Mouse (Mus musculus) ZHBTc4 (cell line): ENCODE measurements around the gene Syne1.

Source experiments
- DNase-seq: peaks from one replicate; pipeline ENCODE4 v3.0.0-alpha.2; 2011; ENCODE audit warnings: low read depth, low spot score

Syne1 gene

DNA sequence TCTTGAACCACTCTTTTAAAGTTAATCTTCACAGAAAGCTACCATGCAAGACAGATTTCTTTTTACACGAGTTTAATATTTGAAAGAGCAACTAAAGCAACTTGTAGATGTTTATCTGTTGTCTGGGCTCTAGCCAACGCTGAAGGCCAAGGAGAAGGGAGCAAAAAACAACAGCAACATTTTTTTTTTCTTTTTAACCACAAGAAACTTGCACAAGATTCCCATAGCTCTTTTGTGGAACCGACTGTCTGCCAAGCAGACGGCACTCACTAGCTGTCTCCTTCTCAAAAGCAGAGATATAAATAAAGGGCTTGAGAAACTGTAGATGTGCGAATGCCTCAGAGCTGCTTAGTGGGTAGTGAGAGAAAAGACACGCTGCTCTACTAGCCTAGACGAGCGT, 391.6 kb downstream of the Syne1 start:
- no peak for DNase-seq

DNA sequence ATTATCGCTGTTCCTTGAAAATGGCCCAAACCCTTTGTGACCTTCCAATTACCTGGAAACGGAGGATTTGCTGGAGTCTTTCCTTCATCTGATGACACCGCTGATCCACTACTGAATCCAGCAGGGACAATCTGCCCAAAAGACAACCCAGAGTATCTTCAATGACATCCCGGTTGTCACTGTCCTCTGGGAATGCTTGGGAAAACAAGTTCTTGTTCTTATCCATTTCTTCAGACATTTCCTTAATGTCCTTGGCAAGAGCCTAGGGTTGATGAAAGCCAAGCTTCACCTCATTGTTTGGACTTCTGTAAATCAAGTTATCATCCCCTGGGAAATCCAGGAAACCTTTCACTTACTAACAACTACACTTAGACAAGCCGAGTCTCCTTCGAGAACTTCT, 398.2 kb downstream of the Syne1 start:
- DNase-seq = no peak

GRCm38 (mm10) chr10:5141471-5141870, 409.8 kb downstream of the Syne1 start:
- DNase-seq = no peak

- no peak for DNase-seq
Measured at GRCm38 (mm10) chr10:5139932-5140264, 411.4 kb downstream of the Syne1 start.

DNA sequence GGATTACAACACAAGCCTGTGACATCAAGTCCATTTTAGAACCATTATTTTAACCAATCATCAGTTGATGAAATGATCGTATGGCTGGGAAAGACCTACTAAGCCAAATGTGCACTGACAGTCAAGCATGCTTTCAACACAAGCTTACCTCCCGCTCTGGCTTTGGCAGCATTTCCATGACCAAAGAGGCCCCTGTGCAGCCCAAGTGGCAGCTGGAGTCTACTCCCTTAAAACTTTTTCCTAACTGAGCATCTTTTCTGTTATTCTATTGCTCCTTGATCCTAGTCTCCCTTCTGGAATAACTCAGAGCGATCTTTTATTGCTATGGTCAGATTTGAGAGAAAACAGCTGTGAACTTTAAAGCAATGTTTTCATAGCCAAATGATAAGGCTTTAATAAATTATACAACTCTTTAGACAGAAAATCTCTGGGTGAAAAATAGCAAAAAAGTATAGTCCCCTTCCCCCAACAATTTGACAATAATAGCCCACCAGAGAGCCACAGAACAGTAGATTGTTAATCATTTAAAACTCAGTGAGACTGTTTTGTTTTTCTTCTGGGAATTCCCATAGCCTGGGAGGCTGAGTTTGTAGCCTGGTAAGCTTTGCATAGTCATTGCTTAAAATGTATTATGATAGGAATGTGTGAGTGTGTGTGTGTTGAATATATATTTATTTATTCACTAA, 411.9 kb downstream of the Syne1 start:
- no peak for DNase-seq

DNA sequence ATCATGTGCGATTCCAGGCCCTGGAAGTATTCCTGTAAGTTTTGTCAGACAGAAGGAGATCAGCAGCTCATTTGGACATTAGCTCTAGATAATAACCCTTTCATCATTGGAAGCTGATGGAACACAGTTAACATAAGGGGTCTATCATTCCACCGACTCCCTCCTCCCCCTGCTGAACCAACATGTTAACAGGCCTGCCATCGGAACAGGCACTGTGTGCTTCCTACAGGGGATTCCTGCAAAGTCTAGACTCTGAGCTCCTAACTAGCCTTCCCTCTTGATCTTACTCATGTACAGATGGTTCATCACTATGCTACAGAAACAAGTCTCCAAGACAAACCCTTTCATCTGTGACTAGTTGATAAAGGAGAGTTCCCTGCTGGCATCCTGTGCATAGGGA, 419.2 kb downstream of the Syne1 start:
- DNase-seq = no peak

DNA sequence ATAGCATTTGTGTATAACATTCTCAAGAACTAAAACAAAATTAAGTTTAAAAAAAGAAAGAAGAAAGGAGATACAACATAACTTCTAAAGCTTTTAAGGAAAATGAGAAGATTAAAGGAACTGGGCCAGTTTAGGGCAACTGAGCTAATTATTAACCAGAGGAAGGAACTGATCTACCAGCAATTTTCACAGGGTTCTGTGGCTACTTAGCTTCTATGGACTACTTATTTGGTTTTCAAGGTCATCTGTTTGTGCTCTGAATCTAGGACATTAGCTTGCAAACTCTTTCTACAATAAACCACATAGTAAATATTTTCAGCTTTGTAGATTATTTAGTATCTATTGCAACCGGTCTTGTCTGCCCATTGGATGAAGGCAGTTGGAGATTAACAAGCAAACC, 420.8 kb downstream of the Syne1 start:
- no peak for DNase-seq

GRCm38 (mm10) chr10:5124757-5125156, 426.5 kb downstream of the Syne1 start:
- no peak for DNase-seq

- no peak for DNase-seq
Measured at GRCm38 (mm10) chr10:5116720-5117119, 434.6 kb downstream of the Syne1 start.

DNA sequence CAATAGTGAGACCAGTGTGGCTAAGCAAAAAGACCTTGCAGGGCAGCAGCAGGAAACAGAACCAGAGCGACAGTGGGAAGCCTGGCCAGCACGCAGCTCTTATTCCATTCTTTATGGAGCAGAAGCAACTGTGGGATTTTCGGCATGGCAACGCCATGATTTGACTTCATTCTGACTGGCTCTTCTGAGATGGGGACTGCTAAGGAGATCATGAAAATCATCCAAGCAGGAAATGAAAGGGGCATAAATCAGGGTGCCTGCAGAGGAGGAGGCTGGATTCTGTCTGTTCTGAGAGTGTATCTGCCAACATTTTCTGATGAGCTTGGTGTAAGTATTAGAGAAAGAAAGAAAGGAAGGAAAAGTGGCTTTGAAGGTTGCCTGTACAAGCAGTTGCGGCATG, 435.1 kb downstream of the Syne1 start:
- no peak for DNase-seq

DNA sequence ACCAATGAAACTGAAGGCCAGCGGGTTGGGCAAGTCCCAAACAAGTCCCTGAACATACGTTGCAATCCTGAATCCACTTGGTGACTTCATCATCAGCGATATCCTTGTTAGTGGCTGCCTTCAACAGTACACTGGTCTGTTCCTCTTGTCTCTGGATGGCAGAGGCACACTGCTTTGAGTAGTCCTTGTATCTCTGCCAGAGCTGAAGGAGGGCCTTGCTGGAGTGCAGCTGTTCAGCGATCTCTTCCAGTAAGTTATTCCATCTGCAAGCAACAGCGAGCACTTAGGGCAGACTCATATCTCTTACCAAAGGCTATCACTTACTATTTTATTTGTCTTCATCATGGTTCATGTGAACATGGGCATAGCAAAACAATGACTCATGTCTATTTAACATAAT, 440.5 kb downstream of the Syne1 start:
- no peak for DNase-seq

DNA sequence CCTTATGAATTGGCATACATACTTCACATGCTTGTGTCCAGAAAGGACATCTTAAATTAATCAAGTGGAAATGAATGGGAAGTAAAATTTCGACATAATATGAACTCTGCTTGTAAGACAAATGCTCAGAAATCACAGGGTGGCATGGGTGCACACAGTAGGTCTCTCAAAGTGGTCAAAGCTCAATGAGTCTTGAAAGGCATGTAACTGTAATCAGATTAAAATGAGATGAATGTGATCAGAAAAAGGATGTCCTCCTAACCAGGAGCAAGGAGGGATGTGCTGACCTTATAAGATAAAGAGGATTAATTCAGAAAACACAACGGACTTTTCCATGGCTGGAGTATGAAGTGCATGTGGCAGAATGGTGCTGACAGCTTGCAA, 453.5 kb downstream of the Syne1 start:
- DNase-seq = no peak

GRCm38 (mm10) chr10:5096996-5097753, 454.1 kb downstream of the Syne1 start:
- no peak for DNase-seq

- DNase-seq = no peak
Measured at GRCm38 (mm10) chr10:5089133-5089532, 462.1 kb downstream of the Syne1 start.

DNA sequence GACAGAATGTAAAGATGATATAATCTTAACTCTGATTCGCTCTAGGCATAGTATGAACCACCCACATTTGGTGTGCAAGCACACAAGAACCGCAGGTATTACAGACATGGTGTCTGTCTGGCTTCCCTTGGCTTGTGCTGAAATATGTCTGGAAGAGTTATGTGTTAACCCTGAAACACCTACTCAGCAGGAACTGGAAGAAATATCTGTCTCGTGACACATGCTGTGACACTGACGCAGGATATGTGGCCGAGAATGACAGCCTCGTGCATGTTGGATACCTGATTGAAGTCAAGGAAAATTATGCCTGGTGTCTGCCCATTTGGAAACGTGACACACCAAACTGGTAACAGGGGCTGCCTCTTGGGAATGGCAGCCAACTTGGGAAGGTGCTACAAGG, 463.9 kb downstream of the Syne1 start:
- no peak for DNase-seq

DNA sequence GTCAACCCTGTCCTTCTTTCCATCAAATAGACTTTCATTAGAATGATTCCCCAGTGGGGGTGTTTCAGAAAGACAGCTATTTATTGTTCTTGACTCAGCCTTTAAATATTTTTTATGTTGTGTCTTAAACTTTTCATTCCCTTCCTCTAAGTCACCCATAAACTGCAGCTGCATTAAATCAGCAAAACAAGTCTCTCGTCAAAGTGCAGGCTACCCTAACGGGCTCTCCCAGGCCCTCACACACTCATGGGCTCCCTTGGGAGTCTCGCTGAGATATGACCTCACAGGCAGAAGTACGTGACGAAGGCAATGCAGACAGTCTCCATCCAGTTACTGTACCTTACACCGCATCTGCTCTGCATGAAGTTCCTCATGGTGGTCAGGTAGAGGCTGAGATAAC, 465.0 kb downstream of the Syne1 start:
- DNase-seq = no peak

DNA sequence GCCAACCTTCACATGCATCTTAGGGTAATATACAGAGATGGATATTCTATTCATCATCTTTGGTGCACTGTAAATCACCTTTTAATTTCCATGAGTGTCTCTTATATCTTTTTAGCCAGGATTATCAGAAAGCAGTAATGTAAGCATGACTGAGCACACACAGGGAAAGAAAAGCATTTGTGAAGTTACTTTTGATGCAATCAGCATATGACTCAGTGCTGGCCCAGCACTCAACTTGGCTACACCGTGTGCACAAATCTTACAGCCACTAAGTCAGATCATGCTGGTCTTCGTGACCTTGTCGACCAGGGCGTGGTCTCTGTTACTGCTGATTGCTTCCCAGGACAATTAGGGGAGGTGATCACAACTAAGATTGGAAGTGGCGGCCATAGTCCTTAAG, 465.5 kb downstream of the Syne1 start:
- peak; percentile 42 for DNase-seq

GRCm38 (mm10) chr10:5083716-5084115, 467.6 kb downstream of the Syne1 start:
- no peak for DNase-seq

DNA sequence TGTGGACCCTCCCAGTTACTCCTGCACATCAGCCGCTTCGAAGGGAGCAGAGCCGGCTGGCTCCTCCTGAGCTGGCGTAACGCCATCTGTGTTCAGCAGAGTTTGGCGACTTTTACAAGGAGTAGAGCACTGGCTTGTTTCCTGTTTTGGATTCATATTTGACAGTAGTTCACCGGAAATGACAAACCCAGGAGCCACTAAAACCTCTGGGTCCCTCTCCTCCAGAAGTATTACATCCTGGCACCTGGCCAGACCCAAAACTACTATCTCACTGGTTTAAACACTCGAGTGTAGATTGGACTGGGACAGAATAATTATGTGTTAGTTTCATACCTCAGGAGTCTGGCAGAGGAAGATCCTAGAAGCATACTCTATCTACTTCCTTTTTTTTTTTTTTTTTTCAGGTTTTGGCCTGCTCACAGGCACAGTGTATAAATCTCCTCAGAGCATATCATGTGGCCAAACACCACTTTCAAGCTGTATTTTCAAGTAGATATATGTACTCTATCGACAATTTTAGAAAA, 471.3 kb downstream of the Syne1 start:
- DNase-seq = no peak

- no peak for DNase-seq
Measured at GRCm38 (mm10) chr10:5075724-5076123, 475.6 kb downstream of the Syne1 start.

DNA sequence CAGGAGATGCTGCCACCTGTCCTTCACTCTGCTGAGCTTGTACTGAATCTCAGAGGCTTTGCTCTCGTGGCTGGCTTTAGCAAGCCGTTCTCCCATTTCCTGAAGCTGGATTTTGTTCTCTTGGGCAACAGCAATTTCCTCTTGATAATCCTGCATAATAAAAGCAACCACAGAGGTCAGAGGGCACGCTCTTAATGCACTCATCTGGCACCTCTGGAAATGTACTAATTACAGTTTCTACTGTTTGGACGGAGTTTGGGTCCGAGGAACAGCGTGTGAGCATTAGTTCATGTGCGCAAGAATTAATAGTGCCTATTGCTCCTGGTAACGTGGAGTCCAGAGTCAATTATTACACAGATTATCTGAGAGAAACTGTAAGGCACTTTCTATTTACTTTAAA, 479.2 kb downstream of the Syne1 start:
- DNase-seq = no peak

DNA sequence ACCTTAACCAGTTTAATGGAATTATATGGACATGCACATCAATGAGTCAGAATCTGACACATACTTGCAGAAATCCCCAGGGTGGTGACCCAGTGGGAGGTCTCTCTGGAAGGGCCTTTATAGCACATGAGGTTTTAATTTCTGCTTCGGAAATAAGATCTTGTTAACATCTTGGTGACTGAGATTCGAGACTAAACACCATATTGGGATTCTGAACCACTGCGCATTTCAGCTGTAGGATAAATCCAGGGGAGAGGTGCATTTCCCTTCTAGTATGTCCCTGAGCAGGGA, 480.4 kb downstream of the Syne1 start:
- no peak for DNase-seq

- DNase-seq = no peak
Measured at GRCm38 (mm10) chr10:5070168-5070940, 480.9 kb downstream of the Syne1 start.
